Mouse (Mus musculus): ENCODE results near the gene Dld. TPM values are rescaled to one million over a fixed set of nuclear protein-coding genes. Genes with fewer than 3 reads are reported as not detected.

Dld gene
- polyA plus RNA-seq, 1 experiment from 2014 or later: 74.2 TPM

- no peak overlapping the region for H3K27ac ChIP-seq (ENCODE audit: low read length)
- ATAC-seq (ENCODE audit: low read depth): peak; percentile 22; the same call in 1 of the 2 replicates
Measured at GRCm38 (mm10) chr12:31293361-31294142, 57.7 kb downstream of the Dld start.

GRCm38 (mm10) chr12:31290951-31291350 is 60.3 kb downstream of the Dld start:
- no peaks in the 10 kb centered on the region for H3K27me3 ChIP-seq (ENCODE audit: control insufficient read depth, insufficient read depth, low read depth, low read length)
- no peak for ATAC-seq (ENCODE audit: low read depth)
- H3K36me3 ChIP-seq (ENCODE audit: control insufficient read depth, insufficient read depth): no peaks in the 10 kb centered on the region
- no peak overlapping the region for H3K4me3 ChIP-seq (ENCODE audit: low read depth, low read length)
- no peak overlapping the region for H3K4me2 ChIP-seq (ENCODE audit: low read depth, low read length)
- H3K27ac ChIP-seq (ENCODE audit: low read length): no peak overlapping the region
- H3K4me1 ChIP-seq (ENCODE audit: control insufficient read depth, low read depth, low read length): peaks cover 3% of the 10 kb centered on the region
- H3K9ac ChIP-seq (ENCODE audit: low read depth, low read length): no peak overlapping the region
- 52% methylated on average over 3 of the region's 3 CpGs for WGBS (ENCODE audit: insufficient replicate concordance)
- no peaks in the 10 kb centered on the region for H3K9me3 ChIP-seq (replicated peaks; ENCODE audit: control insufficient read depth, low read length)

More at GRCm38 (mm10) chr12:31293361-31294142, 57.7 kb downstream of the Dld start:
- 39% methylated on average over 15 of the region's 15 CpGs for WGBS (ENCODE audit: insufficient replicate concordance)
- Histone ChIP-seq H3K4me3 (ENCODE audit: low read depth, low read length) (no peak overlapping the region), H3K4me2 (ENCODE audit: low read depth, low read length) (no peak overlapping the region), H3K27me3 (ENCODE audit: control insufficient read depth, insufficient read depth, low read depth, low read length) (no peaks in the 10 kb centered on the region), H3K9ac (ENCODE audit: low read depth, low read length) (no peak overlapping the region), H3K4me1 (ENCODE audit: control insufficient read depth, low read depth, low read length) (peaks cover 3% of the 10 kb centered on the region), H3K36me3 (ENCODE audit: control insufficient read depth, insufficient read depth) (no peaks in the 10 kb centered on the region), H3K9me3 (replicated peaks; ENCODE audit: control insufficient read depth, low read length) (no peaks in the 10 kb centered on the region)

- Histone ChIP-seq H3K9ac (ENCODE audit: low read depth, low read length) (no peak overlapping the region), H3K4me1 (ENCODE audit: control insufficient read depth, low read depth, low read length) (peaks cover 3% of the 10 kb centered on the region), H3K4me3 (ENCODE audit: low read depth, low read length) (no peak overlapping the region), H3K27ac (ENCODE audit: low read length) (no peak overlapping the region), H3K4me2 (ENCODE audit: low read depth, low read length) (no peak overlapping the region), H3K27me3 (ENCODE audit: control insufficient read depth, insufficient read depth, low read depth, low read length) (no peaks in the 10 kb centered on the region), H3K36me3 (ENCODE audit: control insufficient read depth, insufficient read depth) (no peaks in the 10 kb centered on the region), H3K9me3 (replicated peaks; ENCODE audit: control insufficient read depth, low read length) (no peaks in the 10 kb centered on the region)
- WGBS (ENCODE audit: insufficient replicate concordance): 73% methylated on average over 10 of the region's 10 CpGs
- no peak for ATAC-seq (ENCODE audit: low read depth)
Measured at GRCm38 (mm10) chr12:31289046-31289445, 62.2 kb downstream of the Dld start.

- Histone ChIP-seq H3K9ac (ENCODE audit: low read depth, low read length) (no peak overlapping the region), H3K4me1 (ENCODE audit: control insufficient read depth, low read depth, low read length) (no peaks in the 10 kb centered on the region), H3K4me2 (ENCODE audit: low read depth, low read length) (no peak overlapping the region), H3K9me3 (replicated peaks; ENCODE audit: control insufficient read depth, low read length) (no peaks in the 10 kb centered on the region), H3K27me3 (ENCODE audit: control insufficient read depth, insufficient read depth, low read depth, low read length) (no peaks in the 10 kb centered on the region), H3K4me3 (ENCODE audit: low read depth, low read length) (no peak overlapping the region), H3K27ac (ENCODE audit: low read length) (no peak overlapping the region), H3K36me3 (ENCODE audit: control insufficient read depth, insufficient read depth) (no peaks in the 10 kb centered on the region)
- 56% methylated on average over 4 of the region's 4 CpGs for WGBS (ENCODE audit: insufficient replicate concordance)
- ATAC-seq (ENCODE audit: low read depth): no peak
Measured at GRCm38 (mm10) chr12:31283617-31284136, 67.6 kb downstream of the Dld start.

GRCm38 (mm10) chr12:31283131-31283530 is 68.1 kb downstream of the Dld start:
- Histone ChIP-seq H3K9me3 (replicated peaks; ENCODE audit: control insufficient read depth, low read length) (no peaks in the 10 kb centered on the region), H3K27ac (ENCODE audit: low read length) (no peak overlapping the region), H3K4me2 (ENCODE audit: low read depth, low read length) (no peak overlapping the region), H3K36me3 (ENCODE audit: control insufficient read depth, insufficient read depth) (no peaks in the 10 kb centered on the region), H3K4me1 (ENCODE audit: control insufficient read depth, low read depth, low read length) (no peaks in the 10 kb centered on the region), H3K27me3 (ENCODE audit: control insufficient read depth, insufficient read depth, low read depth, low read length) (no peaks in the 10 kb centered on the region), H3K9ac (ENCODE audit: low read depth, low read length) (no peak overlapping the region), H3K4me3 (ENCODE audit: low read depth, low read length) (no peak overlapping the region)
- 51% methylated on average over 4 of the region's 4 CpGs for WGBS (ENCODE audit: insufficient replicate concordance)
- 0 out of 2 replicates have a peak, but pooled peaks have one; percentile 11 for ATAC-seq (ENCODE audit: low read depth)

- no peak overlapping the region for H3K4me2 ChIP-seq (ENCODE audit: low read depth, low read length)
- H3K27me3 ChIP-seq (ENCODE audit: control insufficient read depth, insufficient read depth, low read depth, low read length): no peaks in the 10 kb centered on the region
- H3K9me3 ChIP-seq (replicated peaks; ENCODE audit: control insufficient read depth, low read length): no peaks in the 10 kb centered on the region
- H3K4me3 ChIP-seq (ENCODE audit: low read depth, low read length): no peak overlapping the region
- WGBS (ENCODE audit: insufficient replicate concordance): 57% methylated on average over 5 of the region's 5 CpGs
- no peak overlapping the region for H3K27ac ChIP-seq (ENCODE audit: low read length)
- no peak for ATAC-seq (ENCODE audit: low read depth)
- no peak overlapping the region for H3K9ac ChIP-seq (ENCODE audit: low read depth, low read length)
- no peaks in the 10 kb centered on the region for H3K36me3 ChIP-seq (ENCODE audit: control insufficient read depth, insufficient read depth)
- H3K4me1 ChIP-seq (ENCODE audit: control insufficient read depth, low read depth, low read length): no peaks in the 10 kb centered on the region
Measured at GRCm38 (mm10) chr12:31282241-31282640, 69.0 kb downstream of the Dld start.

Other genes starting within 250 kb of the Dld start
- not detected in 2 replicates for gene Gm6993, start 110.7 kb downstream of the Dld start, polyA plus RNA-seq (2015; fragmentation: Nextera tagmentation; extraction: Ambion mirVana)
- gene Lamb1, start 86.2 kb downstream of the Dld start, polyA plus RNA-seq (2015; fragmentation: Nextera tagmentation; extraction: Ambion mirVana): 4.3 and 6.0 TPM in 2 replicates
- gene Slc26a3, start 39.4 kb upstream of the Dld start, polyA plus RNA-seq (2015; fragmentation: Nextera tagmentation; extraction: Ambion mirVana): 0.07 and 0.45 TPM in 2 replicates
- 3.6 and 4.7 TPM in 2 replicates for gene Cbll1, start 148.2 kb upstream of the Dld start, polyA plus RNA-seq (2015; fragmentation: Nextera tagmentation; extraction: Ambion mirVana)
- gene Slc26a4, start 208.5 kb upstream of the Dld start, polyA plus RNA-seq (2015; fragmentation: Nextera tagmentation; extraction: Ambion mirVana): 0.04 TPM in 2 replicates